Mouse (Mus musculus) ES-Bruce4 (cell line): Measurements from ENCODE around the gene Pym1. TPM values are rescaled to one million over a fixed set of nuclear protein-coding genes. Genes with fewer than 3 reads are reported as not detected.
"Not testable (repeated sequence)": the region's sequence is repeated elsewhere in the genome, so short reads cannot be mapped to it uniquely, and the experiment has no call there.

Experiments used
- H3K27ac ChIP-seq: 2 replicates; pipeline ENCODE4 v1.5.1; 2012; ENCODE audit warnings: low read length, inconsistent platforms; ENCODE audit not compliant: insufficient read depth
- H3K27me3 ChIP-seq: 2 replicates; pipeline ENCODE4 v1.6.1; 2012; ENCODE audit warnings: mild to moderate bottlenecking, low read length, inconsistent platforms; ENCODE audit not compliant: control insufficient read depth, poor library complexity, insufficient read depth, severe bottlenecking
- H3K36me3 ChIP-seq: 2 replicates; pipeline ENCODE4 v1.6.1; 2012; ENCODE audit warnings: inconsistent platforms, mild to moderate bottlenecking, low read length, moderate library complexity; ENCODE audit not compliant: control insufficient read depth, poor library complexity, insufficient read depth, severe bottlenecking
- H3K4me1 ChIP-seq: one replicate; pipeline ENCODE4 v1.8.1; 2011; ENCODE audit warnings: low read length; ENCODE audit not compliant: control insufficient read depth, insufficient read depth
- H3K4me3 ChIP-seq: 2 replicates; pipeline ENCODE4 v1.5.1; 2011; ENCODE audit warnings: low read depth, mild to moderate bottlenecking, low read length
- H3K9ac ChIP-seq: 2 replicates; pipeline ENCODE4 v1.6.1; 2012; ENCODE audit warnings: low read depth, mild to moderate bottlenecking, inconsistent platforms; ENCODE audit not compliant: poor library complexity, severe bottlenecking
- H3K9me3 ChIP-seq: replicated peaks from 2 replicates; pipeline ENCODE4 v1.6.1; 2012; ENCODE audit warnings: mild to moderate bottlenecking, low read length, inconsistent platforms; ENCODE audit not compliant: control insufficient read depth, poor library complexity, insufficient read depth, severe bottlenecking
- CTCF ChIP-seq: IDR thresholded peaks from one replicate; pipeline ENCODE4 v1.8.1; 2011; ENCODE audit warnings: low read depth, low read length
- EP300 ChIP-seq: IDR thresholded peaks from 2 replicates; pipeline ENCODE4 v1.6.1; 2011; ENCODE audit warnings: low read depth, low read length; ENCODE audit not compliant: insufficient read depth
- POLR2A ChIP-seq: IDR thresholded peaks from one replicate; pipeline ENCODE4 v1.8.1; 2011; ENCODE audit warnings: low read length; ENCODE audit not compliant: insufficient read depth
- polyA plus RNA-seq: library from polyadenylated mRNA; stranded (reverse); fragments of >200 nt; gene quantifications from 2 replicates; pipeline ENCODE4 v1.2.4, GENCODE M21; 2011; ENCODE audit warnings: low read depth; ENCODE audit not compliant: missing spikeins, insufficient read depth, insufficient read length

Pym1 gene
- polyA plus RNA-seq, 1 experiment: 53.8 TPM

GRCm38 (mm10) chr10:128704491-128705316 is 43.0 kb upstream of the Pym1 start, which contains the start of gene Cdk2:
TSS of gene Cdk2 (minus strand) at chr10:128705031.
- Histone ChIP-seq H3K9me3 (no peaks in the 10 kb centered on the region), H3K9ac (peak within 1 kb of the TSS; percentile 83), H3K4me1 (no peaks in the 10 kb centered on the region), H3K27me3 (no peaks in the 10 kb centered on the region), H3K36me3 (peaks cover 35% of the 10 kb centered on the region), H3K4me3 (peak within 1 kb of the TSS; percentile 85), H3K27ac (peak within 1 kb of the TSS; percentile 62; the same call in 1 of the 2 replicates)
- no peak for TF ChIP-seq CTCF
- TF ChIP-seq EP300: 0 out of 2 replicates have a peak, but pooled peaks have one; percentile 3
- peak; percentile 84 for TF ChIP-seq POLR2A

DNA sequence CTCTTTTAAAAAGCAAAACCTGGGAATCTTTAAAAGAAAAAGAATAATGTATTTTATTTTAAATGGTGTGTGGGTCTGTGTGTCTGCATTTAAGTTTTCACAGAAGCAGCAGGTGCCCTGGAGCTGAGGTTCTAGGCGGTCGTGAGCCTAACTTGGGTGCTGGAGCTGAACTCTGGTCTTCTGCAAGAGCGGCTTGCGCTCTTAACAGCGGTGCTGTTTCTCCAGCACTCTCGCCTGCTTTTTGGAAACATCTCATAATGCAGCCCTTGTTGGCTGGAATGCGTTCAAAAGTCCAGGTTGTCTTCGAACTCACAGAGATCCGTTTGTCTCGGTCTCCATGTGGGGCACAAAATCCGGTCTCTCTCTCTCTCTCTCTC is 42.4 kb upstream of the Pym1 start:
- TF ChIP-seq EP300: no peak
- TF ChIP-seq POLR2A: no peak
- TF ChIP-seq CTCF: no peak
- Histone ChIP-seq H3K4me1 (no peaks in the 10 kb centered on the region), H3K27ac (peak overlapping the region; percentile 27; the same call in 1 of the 2 replicates), H3K9ac (peak overlapping the region; percentile 83), H3K4me3 (peak overlapping the region; percentile 65), H3K36me3 (peaks cover 33% of the 10 kb centered on the region), H3K27me3 (no peaks in the 10 kb centered on the region), H3K9me3 (no peaks in the 10 kb centered on the region)

DNA sequence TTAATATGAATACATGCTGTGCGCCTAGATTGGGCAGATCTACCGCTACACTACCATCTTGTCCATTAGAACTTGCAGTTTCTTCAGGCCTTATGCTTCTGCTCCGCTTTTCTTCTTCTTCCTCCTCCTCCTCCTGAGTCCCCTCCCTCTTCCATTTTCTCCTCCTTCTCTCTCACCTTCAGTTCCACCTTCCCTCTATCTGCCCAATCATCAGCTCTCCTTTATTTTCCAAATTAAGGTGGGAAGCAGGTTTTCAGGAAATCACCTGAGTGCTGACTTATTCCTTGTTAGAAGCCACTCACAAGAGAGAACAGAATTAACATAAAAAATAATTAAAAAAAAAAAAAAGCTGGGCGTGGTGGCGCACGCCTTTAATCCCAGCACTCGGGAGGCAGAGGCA is 36.4 kb upstream of the Pym1 start:
- H3K27ac ChIP-seq: peak overlapping the region; percentile 62
- H3K9me3 ChIP-seq, H3K9ac ChIP-seq, H3K4me1 ChIP-seq, H3K27me3 ChIP-seq, H3K4me3 ChIP-seq, H3K36me3 ChIP-seq: not testable (repeated sequence)

GRCm38 (mm10) chr10:128715559-128716537 is 31.8 kb upstream of the Pym1 start:
- Histone ChIP-seq H3K4me1 (no peaks in the 10 kb centered on the region), H3K27me3 (no peaks in the 10 kb centered on the region), H3K9ac (no peak overlapping the region), H3K9me3 (no peaks in the 10 kb centered on the region), H3K36me3 (peaks cover 3% of the 10 kb centered on the region; the same call in 1 of the 2 replicates), H3K27ac (no peak overlapping the region), H3K4me3 (no peak overlapping the region)
- TF ChIP-seq CTCF (no peak), EP300 (no peak), POLR2A (no peak)

GRCm38 (mm10) chr10:128725466-128725865 is 22.2 kb upstream of the Pym1 start:
- H3K27ac ChIP-seq, H3K4me1 ChIP-seq, H3K9ac ChIP-seq, H3K27me3 ChIP-seq, H3K9me3 ChIP-seq, H3K4me3 ChIP-seq: not testable (repeated sequence)
- H3K36me3 ChIP-seq: peaks cover 16% of the 10 kb centered on the region

DNA sequence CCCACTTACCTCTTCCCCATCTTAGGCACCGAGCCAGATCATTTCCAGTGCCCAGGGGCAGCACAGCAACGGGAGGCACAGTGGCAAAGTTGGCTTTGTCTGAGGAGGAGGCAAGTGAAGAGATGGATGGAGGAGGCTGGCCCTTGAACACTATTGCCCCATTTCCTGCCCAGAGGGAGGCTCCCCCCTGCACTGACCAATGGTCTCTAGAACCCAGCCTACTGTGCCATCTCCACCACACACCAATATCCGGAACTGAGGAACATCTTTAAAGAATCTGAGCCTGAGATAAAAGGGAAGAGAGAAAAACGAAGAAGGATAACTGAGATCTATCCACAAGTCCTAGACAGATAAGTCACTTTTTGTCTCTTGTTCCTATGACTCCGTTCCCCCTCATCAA is 19.6 kb upstream of the Pym1 start:
- TF ChIP-seq CTCF: no peak
- TF ChIP-seq POLR2A: no peak
- TF ChIP-seq EP300: no peak
- Histone ChIP-seq H3K36me3 (peaks cover 14% of the 10 kb centered on the region), H3K9me3 (no peaks in the 10 kb centered on the region), H3K4me1 (no peaks in the 10 kb centered on the region), H3K4me3 (no peak overlapping the region), H3K27me3 (no peaks in the 10 kb centered on the region), H3K27ac (no peak overlapping the region), H3K9ac (no peak overlapping the region)
